Mouse (Mus musculus) MN1 (cell line): ENCODE measurements around the gene Sytl4.

ENCODE experiments used
- DNase-seq: peaks from one replicate; pipeline ENCODE4 v3.0.0-alpha.2; 2016; ENCODE audit warnings: low spot score

The Sytl4 gene

DNA sequence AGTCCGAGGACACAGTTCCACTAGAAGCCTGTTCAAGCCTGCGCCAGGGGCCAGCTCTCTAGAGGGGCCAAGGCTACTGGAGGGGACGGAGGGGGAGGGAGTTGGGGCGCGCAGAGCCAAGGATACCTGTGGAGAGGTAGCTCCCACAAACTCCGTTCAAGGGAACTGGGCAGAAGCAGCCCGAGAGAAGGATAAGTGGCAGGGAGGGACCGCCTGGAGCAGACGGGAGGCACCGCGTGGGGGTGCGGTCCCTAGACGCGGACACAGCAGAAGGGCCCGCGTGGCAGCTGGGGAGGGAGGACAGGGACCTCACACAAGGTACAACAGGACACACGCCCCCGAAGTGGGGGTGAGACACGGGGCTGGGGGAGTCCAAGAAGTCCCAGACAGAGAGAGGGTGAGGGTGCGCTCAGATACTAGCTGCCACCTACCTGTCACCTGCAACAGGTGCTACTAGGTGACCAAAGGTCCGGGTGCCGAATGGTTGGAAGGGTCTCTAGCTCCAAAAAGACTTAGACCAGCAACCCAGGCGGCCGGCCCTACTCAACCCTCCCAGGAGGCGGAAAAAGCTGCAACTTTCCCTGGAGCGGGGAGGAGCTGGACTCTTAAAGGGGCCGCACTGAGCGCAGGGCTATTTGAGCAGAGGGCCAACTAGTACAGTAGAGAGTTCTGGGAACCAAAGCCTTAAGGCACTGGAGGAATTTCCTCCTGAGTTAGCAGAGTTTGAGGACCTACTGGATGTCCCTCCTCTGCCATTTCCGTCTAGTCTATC lies at the start of gene Sytl4:
Gene Sytl4, minus strand, starts transcription at position 582 of the 772 bp plus-strand sequence.
- no peak for DNase-seq

DNA sequence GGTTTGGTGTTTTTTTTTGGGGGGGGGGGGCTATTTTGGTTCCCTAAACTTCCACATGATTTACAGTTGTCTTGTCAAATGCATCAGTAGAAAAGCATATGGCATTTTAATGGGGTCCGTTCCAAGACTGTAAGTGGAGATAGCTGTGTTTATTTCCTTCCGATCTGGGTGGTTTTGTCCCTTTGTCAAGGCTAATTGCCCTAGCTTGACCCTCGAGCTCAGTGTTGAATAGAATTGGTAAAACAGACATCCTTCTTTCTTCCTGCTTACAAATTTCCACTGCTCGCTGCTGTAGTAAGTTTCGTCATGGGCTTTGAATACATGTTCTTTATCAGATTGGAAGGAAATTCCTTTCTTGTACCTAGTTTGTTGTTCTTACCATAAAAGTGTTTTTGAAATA lies 39.1 kb upstream of the Sytl4 start:
- no peak for DNase-seq

DNA sequence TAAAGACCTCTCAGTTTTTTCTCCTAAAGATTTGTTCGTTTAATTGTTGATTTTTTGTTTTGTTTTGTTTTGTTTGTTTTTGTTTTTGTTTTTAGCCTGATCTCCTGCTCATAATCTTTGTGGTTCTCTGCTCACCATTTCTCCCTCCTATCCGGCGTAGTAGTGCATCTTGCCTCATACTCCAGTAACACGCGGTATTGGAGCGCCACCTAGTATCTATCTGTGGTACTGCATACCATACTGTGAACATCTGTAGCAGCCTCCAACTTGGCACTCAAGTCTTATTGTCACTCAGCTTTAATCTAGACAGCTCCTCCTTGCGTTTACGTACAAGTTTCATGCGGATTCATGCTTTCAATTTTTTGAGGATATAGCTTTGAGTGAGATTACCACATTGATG lies 37.4 kb upstream of the Sytl4 start:
- DNase-seq = peak; percentile 30

DNA sequence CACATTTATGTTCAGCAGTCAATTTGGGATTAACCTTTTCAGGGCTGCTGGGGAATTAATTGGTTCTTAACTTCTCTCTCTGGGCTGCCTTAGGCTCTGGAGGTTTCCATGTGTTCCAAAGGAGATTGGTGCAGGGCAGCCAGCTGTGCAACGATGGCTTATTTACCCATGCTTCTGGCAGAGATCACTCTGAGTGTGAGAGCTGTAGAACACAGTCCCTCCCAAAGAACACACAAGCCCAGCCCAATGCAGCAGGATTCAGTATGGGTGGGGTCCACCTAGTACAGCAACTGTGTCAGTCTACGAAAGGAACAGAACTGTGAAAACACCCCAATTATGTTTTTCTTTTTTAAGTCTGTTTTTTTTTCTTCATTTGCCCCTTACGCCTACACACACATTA lies 14.3 kb upstream of the Sytl4 start:
- DNase-seq = no peak

DNA sequence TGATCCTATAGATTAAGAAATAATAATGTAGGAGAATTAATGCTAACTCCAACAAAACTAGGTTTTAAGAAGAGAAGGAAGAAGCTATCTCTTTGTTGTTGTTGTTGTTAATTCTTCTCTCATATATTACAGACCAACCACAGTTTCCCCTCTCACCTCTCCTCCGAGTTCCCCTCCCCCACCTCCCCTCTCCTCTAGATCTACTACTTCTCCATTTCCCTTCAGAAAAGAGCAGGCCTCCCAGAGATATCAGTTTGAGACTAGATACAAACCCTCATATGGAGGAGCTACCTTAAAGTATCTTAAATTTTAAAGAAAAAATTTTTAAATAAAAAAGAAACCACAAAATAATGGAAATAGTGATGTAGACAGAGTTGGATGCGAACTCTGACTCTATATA lies 17.0 kb downstream of the Sytl4 start:
- no peak for DNase-seq

DNA sequence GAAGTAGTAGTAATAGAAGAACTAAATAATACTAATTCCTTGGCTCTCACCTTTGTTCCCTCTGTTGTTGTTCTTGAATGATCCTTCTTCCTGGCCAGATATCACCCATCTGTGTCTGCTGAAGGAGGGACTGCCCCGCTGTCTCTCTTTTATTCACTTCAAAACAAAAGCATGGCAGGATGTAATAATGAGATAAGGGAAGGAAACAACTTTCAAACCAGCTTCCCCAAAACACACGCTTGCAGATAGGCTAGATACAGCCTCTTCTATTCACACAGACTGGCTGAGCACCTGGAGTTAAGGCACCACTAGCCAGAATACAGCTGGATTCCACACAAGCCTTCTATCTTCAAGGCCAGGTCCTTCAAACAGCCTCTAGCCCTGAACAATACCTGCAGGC lies 21.0 kb downstream of the Sytl4 start:
- DNase-seq = no peak

DNA sequence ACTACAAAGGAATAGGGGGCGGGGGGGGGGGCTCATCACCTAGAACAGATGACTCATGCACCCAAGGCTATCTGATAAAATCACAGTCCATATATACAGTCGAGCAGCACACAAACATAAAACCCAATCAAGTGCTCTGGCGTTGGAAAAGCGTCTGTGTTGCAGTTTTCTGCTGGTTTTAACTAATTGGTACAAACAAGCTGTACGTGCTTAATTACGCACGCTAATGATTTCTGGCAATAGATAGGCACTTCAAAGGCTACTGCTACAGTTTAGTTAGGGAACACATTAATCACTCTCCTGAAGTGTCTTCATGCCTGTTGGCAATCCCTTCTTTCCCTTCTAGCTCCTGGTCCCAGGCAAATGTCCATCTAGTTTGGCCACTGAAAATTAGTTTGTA lies 27.0 kb downstream of the Sytl4 start:
- DNase-seq = no peak

DNA sequence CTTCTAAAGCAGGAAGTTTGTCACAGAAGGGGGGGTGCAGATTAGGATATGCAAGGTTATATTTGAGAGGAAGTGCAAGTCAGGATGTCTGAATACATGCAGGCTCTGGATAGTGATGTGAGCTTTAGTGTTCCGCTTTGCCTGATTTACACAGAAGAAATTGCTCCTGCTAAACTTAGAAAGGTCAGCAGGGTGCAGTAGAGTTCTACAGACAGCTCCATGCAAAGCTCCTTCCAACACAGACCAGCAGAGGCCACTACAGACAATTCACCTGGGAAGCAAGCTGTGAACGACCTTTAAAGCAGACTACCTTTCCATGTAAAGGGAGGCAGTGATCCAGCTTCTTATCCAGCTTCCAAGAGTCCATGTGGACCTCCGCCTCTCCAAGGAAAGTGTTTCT lies 34.2 kb downstream of the Sytl4 start:
- peak; percentile 36 for DNase-seq

DNA sequence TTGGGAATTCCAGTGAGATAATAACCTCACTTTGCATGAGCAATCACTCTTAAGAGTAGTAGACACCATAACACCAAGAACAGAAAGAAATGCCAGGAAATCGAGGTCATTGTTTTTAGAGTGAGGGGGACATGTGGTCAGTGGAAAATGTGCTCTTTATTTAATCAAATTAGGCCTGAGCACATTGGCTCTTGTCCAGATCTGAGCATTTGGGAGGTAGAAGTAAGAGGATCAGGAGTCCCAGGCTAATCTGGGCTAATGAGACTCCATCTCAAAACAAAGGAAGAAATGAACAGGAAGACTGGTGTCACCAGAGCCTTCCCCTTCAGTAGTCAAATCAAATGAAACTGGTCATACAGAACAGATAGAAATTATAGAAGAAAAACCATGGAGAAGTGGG lies 42.1 kb downstream of the Sytl4 start:
- no peak for DNase-seq

DNA sequence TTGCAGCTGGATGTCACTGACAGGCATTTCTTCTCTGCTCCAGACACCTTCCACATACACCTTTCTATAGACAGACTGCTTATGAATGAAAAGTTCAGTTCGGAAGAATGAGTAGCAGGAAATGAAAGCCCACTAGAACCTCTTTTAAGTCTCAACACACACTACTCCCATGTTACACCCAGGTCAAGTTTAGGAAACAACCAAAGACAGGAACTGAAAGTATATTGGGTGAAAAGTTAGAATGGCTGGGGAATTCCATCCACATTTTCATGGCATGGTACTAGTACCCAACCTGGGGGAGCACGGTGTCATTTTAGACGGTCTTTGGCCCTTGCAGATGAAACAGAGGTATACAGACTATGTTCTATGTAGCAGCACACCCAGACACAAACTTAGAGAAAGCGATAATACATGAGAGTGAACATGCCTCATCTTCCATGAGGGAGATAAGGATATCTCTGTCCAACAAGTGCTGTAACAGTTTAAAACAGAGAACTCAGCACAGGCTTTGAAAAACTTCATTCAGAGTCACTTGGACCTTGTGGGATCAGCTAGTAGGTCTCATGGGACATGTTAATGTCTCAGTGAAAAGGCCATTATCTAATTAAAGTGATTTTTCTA lies 44.9 kb downstream of the Sytl4 start:
- DNase-seq = no peak

DNA sequence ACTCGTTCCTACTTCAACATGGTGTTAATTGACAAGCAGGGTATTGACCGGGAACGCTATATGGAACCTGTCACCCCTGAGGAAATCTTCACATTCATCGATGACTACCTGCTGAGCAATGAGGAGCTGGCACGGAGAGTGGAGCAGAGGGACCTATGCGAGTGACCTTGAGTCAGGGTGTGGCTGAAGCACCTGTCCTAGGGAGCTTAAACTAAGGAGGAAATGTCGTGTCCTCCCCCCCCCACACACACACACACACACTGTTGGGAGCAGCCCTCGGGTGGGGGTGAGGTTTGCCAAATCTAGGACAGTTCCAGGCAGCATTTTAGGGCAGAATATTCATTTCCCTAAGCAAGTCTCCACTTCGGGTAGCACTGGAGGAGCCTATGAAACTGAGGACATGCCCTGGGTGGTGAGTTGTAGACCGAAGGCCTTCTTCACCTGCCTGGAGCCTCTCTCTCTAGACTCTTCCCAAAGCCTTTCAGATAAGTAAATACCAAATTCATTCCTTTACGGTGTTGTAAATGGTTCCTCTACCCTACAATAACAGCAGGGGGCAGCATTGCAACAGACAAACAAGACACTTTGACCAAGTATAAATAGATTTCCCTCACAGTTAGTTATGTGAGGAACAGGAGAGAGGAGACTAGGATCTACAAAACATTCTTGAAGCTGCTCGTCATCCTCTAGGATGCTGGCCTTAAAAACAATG lies 50.2 kb downstream of the Sytl4 start:
- no peak for DNase-seq

DNA sequence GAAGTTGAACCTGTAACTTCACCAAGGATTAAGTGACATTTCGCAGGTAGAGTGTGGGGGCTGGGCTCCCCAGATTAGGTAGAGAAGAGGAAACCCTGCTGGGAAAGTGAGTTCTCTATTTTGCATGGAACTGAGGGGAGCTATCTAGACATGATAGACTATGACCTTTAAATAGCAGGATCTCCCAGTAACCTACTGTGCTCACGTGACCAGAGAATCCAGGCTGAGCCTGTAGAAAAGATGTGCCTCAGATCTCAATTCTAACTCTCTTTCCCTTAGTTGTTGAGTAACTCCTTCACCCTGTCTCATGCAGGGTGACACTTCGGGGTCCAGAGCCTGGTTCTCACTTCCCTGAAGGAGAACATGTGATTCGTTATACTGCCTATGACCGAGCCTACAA lies 54.9 kb downstream of the Sytl4 start:
- no peak for DNase-seq

DNA sequence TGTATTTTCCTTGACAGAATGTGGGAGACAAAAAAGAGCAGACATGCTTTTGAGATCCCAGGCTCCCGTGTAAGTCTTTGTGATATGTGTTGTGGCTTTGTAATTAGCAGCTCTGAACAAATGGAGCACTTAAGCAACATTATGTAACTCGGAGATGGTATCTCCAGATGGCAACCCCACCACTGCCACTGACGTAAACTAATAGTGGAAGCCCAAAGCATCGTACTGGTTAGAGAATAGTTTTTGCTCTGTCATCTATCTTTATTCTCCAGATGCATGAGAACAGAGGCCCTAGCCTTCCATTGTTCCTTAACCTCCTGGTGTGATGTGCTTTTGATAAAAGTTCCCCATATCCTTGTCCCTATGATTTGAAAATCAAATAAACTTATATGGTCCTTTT lies 60.4 kb downstream of the Sytl4 start:
- no peak for DNase-seq

DNA sequence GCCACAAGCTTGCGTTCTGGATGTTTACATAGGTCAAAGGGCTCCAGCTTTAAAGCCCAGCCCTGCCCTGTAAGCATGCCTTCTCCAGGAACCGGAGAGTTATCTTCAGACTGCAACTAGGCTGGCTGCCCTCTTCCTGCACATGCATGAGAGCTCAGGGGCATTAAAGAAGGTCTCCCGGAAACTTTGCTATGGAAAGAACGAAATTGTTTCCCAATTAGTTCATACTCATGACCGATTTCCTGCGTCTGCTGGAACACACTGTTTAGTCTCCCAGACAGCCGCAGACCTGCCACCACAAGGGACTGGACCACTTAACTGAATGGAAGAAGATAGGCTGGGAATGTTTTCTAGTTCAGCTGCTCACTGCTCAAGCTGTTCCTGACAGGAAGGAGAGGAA lies 67.4 kb downstream of the Sytl4 start:
- DNase-seq = no peak

DNA sequence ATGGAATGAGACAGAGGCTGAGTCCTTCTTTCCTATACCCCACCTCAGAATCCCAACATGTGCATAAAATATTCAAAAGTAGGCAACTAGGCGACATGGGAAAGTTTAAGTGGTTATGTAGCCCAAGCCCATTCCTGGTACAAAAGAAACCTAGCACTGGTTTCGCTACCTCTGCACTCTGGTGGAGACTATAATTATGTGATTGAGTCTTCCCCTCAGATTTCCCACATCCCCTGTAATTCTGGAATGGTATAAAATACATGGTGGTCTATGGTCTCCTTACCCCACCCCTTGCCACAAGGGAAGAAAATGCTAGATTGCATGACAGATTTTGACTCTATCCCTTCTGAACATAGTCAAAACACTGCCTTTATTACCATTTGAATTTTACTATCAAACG lies 68.6 kb downstream of the Sytl4 start:
- no peak for DNase-seq

DNA sequence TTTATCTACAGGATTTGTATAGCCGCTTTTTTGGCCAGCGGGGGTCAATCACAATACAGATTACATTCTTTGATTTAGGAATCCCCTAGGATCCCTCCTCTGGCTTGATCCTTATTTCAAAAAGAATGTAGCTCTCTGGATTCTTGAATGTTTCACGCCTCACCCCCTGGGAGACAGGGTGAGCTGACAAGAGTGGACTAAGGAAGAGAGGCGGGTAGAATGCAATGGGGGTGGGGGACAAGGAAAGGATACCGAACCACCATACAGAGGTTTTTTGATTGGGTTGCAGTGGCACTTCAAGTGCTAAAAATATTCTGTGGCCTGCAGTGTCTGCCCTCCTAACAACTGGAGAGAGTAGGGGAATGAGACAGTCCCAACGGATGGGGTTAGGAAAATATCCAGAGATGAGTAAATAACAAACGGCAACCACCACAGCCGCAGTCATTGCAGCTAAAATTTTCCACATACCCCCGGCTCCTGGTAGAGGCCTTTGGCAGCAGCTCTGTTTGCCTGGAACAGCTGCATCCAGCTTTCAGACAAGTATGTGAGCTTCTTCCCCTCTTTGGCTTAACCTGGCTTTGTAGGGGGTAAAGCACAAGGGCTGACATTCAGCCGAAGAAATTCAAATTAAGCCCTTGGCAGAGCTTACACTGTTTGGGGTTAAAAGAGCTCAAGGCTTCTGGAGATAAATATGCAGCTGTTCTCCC lies 70.1 kb downstream of the Sytl4 start:
- no peak for DNase-seq

DNA sequence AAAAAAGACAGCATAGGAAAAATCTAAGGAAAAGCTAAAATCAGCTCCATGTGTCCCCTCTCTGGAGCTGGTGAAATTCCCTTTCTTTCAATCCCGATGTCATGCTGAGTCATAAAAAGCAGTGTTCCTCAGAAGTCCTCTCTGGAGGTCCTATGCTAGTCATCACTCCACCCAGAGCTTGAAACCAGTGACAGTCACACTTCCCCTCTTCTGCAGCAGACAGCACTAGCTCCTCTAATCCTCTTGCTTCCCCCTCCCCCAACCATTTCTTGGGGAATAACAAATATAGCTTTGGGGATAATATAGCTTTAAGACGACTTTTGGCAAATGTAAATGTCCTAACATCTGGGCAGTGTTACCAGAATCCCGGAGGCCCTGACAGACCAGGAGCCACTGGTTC lies 73.4 kb downstream of the Sytl4 start, which contains the start of gene Srpx2:
Gene Srpx2, plus strand, starts transcription at position 166 of the 400 bp plus-strand sequence.
- DNase-seq = no peak

DNA sequence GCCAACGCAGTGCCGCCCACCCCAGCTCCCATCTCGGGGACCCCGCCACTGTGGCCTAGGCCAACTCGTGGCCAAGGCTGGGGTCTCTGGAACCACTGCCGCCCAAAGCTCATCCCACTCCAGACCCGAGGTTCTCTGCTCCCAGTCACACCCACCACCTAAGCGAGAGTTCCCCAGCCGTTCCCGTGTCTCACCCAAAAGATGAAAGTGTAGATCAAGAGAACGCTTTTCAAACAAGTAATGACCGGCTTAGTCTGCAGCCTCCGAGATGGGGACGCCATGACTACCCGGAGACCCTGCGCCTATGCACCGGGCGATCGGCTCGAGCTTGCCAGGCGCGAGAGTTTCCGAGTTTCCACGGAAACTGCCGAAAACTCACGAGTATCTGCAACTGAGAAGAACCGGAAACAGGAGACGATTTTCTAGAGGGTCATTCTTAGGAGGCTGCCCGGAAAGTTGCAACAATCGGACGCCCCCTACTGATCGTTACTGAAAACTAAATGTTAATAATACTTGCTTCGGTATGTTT lies 83.5 kb downstream of the Sytl4 start, which contains the start of gene Tspan6:
Gene Tspan6, minus strand, starts transcription at position 416 of the 529 bp plus-strand sequence.
- DNase-seq = no peak

DNA sequence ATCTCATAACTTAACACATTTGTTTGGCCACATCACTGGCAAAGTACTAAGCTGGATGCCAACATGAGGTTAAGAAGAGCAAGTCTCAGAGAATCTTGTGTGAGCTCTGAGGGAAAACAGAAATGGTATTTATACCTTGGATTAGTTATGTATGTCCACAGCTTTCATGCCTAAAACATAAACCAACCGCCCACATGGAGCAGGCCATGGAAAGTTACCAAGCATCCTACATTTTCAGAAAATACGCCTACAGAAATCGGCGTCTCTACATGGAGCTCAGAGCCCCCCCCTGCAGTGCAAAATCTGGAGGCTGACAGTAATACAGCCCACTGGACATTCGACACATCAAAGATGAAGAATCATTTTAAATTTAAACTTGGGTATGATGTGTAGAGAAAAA lies 93.5 kb downstream of the Sytl4 start:
- no peak for DNase-seq

DNA sequence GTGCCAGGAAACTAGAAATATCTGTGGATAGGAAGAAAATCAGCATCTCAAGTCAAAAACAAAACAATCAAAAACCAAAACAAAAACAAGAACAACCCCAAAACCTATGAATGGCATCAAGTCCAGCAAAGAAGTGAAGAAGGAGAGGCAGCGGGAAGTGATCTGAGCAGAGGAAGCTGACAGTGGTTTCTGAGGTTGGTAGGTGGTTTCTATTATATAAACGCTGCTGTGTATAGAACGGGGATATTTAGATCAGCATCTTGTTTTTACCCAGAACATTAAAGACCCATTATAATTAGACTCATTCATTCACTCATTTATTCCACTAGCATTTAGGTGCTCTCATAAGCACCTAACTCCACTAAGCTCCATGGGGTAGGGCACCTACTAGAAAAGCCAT lies 94.3 kb downstream of the Sytl4 start:
- DNase-seq = no peak
